Mouse (Mus musculus): Measurements from ENCODE around the gene Wdr1. TPM values are rescaled to one million over a fixed set of nuclear protein-coding genes. Genes with fewer than 3 reads are reported as not detected.

Gene Wdr1
- total and polyA plus RNA-seq, 3 experiments: 108 to 173 (median 142) TPM

DNA sequence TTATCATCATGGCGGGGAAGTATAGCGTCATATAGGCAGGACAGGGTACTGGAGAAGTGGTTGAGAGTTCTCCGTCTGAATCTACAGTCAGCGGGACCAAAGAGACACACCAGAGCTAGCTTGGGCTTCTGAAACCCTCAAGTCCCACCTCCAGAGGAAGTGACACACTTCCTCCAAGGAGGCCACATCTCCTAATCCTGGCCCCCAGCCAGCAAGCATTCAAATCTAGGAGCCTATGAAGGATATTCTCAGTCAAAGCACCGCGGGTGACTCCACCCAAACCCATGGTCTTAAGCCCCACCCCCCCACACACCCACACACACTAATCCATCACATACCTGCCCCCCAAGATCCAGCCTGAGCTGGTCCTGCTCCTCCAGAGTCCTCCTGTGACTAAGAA, 69.1 kb downstream of the Wdr1 start:
- Histone ChIP-seq H3K4me3 (replicated peaks in 1 of 3; ENCODE audit: low read depth in 2 of 3, low read length in 2 of 3, poor library complexity in 1 of 3) (no peak overlapping the region), H3K27me3 (replicated peaks) (no peaks in the 10 kb centered on the region), H3K36me3 (replicated peaks in 1 of 2; ENCODE audit: control insufficient read depth in 1 of 2, insufficient read depth in 1 of 2, low read length in 1 of 2) (no peaks in the 10 kb centered on the region), H3K9ac (ENCODE audit: insufficient read depth, low read depth) (no peak overlapping the region), H3K27ac (ENCODE audit: insufficient read depth, low read depth) (no peak overlapping the region), H3K4me1 (ENCODE audit: control insufficient read depth in 1 of 2, insufficient read depth in 2 of 2) (peaks cover 5 to 19% of the 10 kb centered on the region in 2 experiments), H3K79me2 (replicated peaks; ENCODE audit: control insufficient read depth, extremely low read depth, insufficient read depth, poor library complexity, severe bottlenecking) (no peaks in the 10 kb centered on the region), H3K4me2 (ENCODE audit: insufficient read depth, low read depth, poor library complexity, severe bottlenecking) (no peak overlapping the region), H3K9me3 (replicated peaks; ENCODE audit: low read length) (peaks cover 6% of the 10 kb centered on the region)
- dilution Hi-C loops (cut with MboI; ENCODE audit: extremely low pct_ligation_motif_present, extremely low pct_unique_long_range_greater_than_20kb, low sequenced_read_pairs) (no loop called here), in situ Hi-C loops (cut with MboI; ENCODE audit: low pct_ligation_motif_present, low pct_unique_long_range_greater_than_20kb, low sequenced_read_pairs) (no loop called here)
- TF ChIP-seq KAT2A (IDR thresholded peaks at IDR 0.05; ENCODE audit: insufficient replicate concordance, low read length) (no peak), SIN3A (IDR thresholded peaks at IDR 0.05; ENCODE audit: low read length) (no peak), MAFK (IDR thresholded peaks at IDR 0.05; ENCODE audit: insufficient replicate concordance, low read length) (no peak), ELF1 (IDR thresholded peaks at IDR 0.05; ENCODE audit: low read depth, low read length) (no peak), MAZ (IDR thresholded peaks at IDR 0.05; ENCODE audit: low read depth, low read length) (no peak), GABPA (IDR thresholded peaks at IDR 0.05; ENCODE audit: insufficient replicate concordance, low read depth, low read length) (no peak), POLR2A (IDR thresholded peaks at IDR 0.05; ENCODE audit: low read depth, low read length) (no peak), NRF1 (IDR thresholded peaks at IDR 0.05; ENCODE audit: low read depth, low read length) (no peak), BHLHE40 (IDR thresholded peaks at IDR 0.05; ENCODE audit: low read depth, low read length) (no peak), JUND (conservative IDR thresholded peaks at IDR 0.05; ENCODE audit: low read depth, low read length) (no peak), HCFC1 (IDR thresholded peaks at IDR 0.05; ENCODE audit: low read depth, low read length) (no peak), RAD21 (IDR thresholded peaks at IDR 0.05; ENCODE audit: low read depth, low read length) (no peak), ZMIZ1 (IDR thresholded peaks at IDR 0.05; ENCODE audit: low read depth, low read length) (no peak), TBP (conservative IDR thresholded peaks at IDR 0.05; ENCODE audit: low read depth, low read length) (no peak), JUN (IDR thresholded peaks at IDR 0.05; ENCODE audit: insufficient read depth, low read depth, low read length) (no peak), ZC3H11A (IDR thresholded peaks at IDR 0.05; ENCODE audit: low read depth, low read length) (no peak), EP300 (IDR thresholded peaks at IDR 0.05; ENCODE audit: low read length) (no peak), PAX5 (IDR thresholded peaks at IDR 0.05; ENCODE audit: low read length) (no peak), TCF12 (IDR thresholded peaks at IDR 0.05; ENCODE audit: low read depth, low read length) (no peak), RCOR1 (conservative IDR thresholded peaks at IDR 0.05; ENCODE audit: low read depth, low read length) (no peak)
- DNase-seq (ENCODE audit: extremely low read depth): peak; percentile 49

DNA sequence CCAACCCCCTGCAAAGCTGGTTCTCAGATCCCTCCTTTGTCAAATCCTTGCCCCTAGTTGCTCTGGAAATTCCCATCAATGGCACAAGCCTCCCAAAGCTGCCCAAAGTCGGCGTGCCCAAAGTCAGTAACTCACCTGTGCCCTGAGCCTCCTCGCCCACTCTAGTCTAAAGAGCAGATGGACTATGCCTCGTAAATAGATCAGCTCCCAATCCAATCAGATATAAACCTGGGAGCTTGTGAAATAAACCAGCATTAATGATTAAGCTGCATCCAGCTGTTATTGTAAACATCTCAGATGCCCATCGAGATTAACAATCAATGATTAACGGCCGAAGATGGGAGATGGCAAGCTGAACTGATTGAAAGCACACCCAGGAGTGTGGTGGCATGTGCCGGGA, 71.3 kb downstream of the Wdr1 start:
- no peak overlapping the region for H3K27ac ChIP-seq (ENCODE audit: insufficient read depth, low read depth)
- peaks cover 8 to 19% of the 10 kb centered on the region in 2 experiments for H3K4me1 ChIP-seq (ENCODE audit: control insufficient read depth in 1 of 2, insufficient read depth in 2 of 2)
- dilution Hi-C loops (cut with MboI; ENCODE audit: extremely low pct_ligation_motif_present, extremely low pct_unique_long_range_greater_than_20kb, low sequenced_read_pairs): no loop called here
- no peaks in the 10 kb centered on the region for H3K27me3 ChIP-seq (replicated peaks)
- H3K4me3 ChIP-seq (replicated peaks in 1 of 3; ENCODE audit: low read depth in 2 of 3, low read length in 2 of 3, poor library complexity in 1 of 3): no peak overlapping the region
- peaks cover 6% of the 10 kb centered on the region for H3K9me3 ChIP-seq (replicated peaks; ENCODE audit: low read length)
- DNase-seq (ENCODE audit: extremely low read depth): no peak
- no peak overlapping the region for H3K9ac ChIP-seq (ENCODE audit: insufficient read depth, low read depth)
- in situ Hi-C loops (cut with MboI; ENCODE audit: low pct_ligation_motif_present, low pct_unique_long_range_greater_than_20kb, low sequenced_read_pairs): no loop called here
- H3K4me2 ChIP-seq (ENCODE audit: insufficient read depth, low read depth, poor library complexity, severe bottlenecking): no peak overlapping the region
- no peaks in the 10 kb centered on the region for H3K36me3 ChIP-seq (replicated peaks in 1 of 2; ENCODE audit: control insufficient read depth in 1 of 2, insufficient read depth in 1 of 2, low read length in 1 of 2)
- no peaks in the 10 kb centered on the region for H3K79me2 ChIP-seq (replicated peaks; ENCODE audit: control insufficient read depth, extremely low read depth, insufficient read depth, poor library complexity, severe bottlenecking)
- TF ChIP-seq JUN (IDR thresholded peaks at IDR 0.05; ENCODE audit: insufficient read depth, low read depth, low read length) (no peak), BHLHE40 (IDR thresholded peaks at IDR 0.05; ENCODE audit: low read depth, low read length) (no peak), MAFK (IDR thresholded peaks at IDR 0.05; ENCODE audit: insufficient replicate concordance, low read length) (no peak)
